Mouse (Mus musculus) bone marrow macrophage, adult 2 months (primary cell): ENCODE measurements around the gene Rasgef1b.

Experiments used
- CTCF ChIP-seq: IDR thresholded peaks from 2 replicates; pipeline ENCODE4 v1.5.1; 2012; ENCODE audit warnings: low read depth, mild to moderate bottlenecking, low read length, moderate library complexity
- POLR2A ChIP-seq: IDR thresholded peaks from 2 replicates; pipeline ENCODE4 v1.6.1; 2012; ENCODE audit warnings: mild to moderate bottlenecking, low read depth, low read length, borderline replicate concordance

DNA sequence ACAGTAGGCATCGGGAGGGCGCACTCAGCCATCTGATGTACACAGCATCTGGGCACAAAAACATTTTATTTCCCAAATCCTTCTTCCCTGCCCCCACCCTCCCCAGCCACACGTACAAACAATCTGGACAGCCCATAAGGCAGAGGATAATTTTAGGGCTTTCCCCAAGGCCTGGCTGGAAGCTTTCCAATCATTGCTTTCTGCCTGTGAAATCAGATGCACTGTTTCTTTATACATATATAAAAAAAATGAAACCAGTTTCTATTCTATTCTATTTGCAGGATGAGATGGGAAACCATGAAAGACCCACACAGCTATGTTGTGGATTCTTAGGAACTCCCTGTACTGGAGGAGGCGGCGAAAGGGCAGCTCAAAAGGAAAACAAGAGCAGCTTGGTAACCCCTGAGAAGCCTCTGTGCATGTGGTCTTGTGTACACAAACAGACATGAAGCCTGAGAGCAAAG lies 13.6 kb downstream of the Rasgef1b start:
- no peak for TF ChIP-seq CTCF
- TF ChIP-seq POLR2A: no peak
